Mouse (Mus musculus) CH12.LX (cell line): ENCODE measurements around the gene Lypd6. TPM values are rescaled to one million over a fixed set of nuclear protein-coding genes. Genes with fewer than 3 reads are reported as not detected.

Source experiments
- DNase-seq: peaks from one replicate; pipeline ENCODE4 v3.0.0-alpha.2; 2013; ENCODE audit errors: extremely low read depth
- H3K27ac ChIP-seq: 2 replicates; pipeline ENCODE4 v1.5.1; 2012; ENCODE audit warnings: low read depth, mild to moderate bottlenecking, control low read depth, moderate library complexity; ENCODE audit not compliant: insufficient read depth
- H3K27me3 ChIP-seq: replicated peaks from 2 replicates; pipeline ENCODE3; 2012; ENCODE audit warnings: inconsistent platforms
- H3K36me3 ChIP-seq, 2 experiments: replicated peaks in 1 of 2; 2 replicates each; pipeline versions ENCODE3 to v1.6.1; 2012; ENCODE audit warnings: inconsistent platforms in 1 of 2, low read length in 1 of 2, mild to moderate bottlenecking in 1 of 2, mixed read lengths in 1 of 2, moderate library complexity in 1 of 2; ENCODE audit not compliant: control insufficient read depth in 1 of 2, insufficient read depth in 1 of 2
- H3K4me1 ChIP-seq, 2 experiments: 2 replicates each; pipeline ENCODE4 v1.6.1; 2012; ENCODE audit warnings: inconsistent platforms in 1 of 2, moderate library complexity in 1 of 2; ENCODE audit not compliant: insufficient read depth in 2 of 2, control insufficient read depth in 1 of 2
- H3K4me2 ChIP-seq: 2 replicates; pipeline ENCODE4 v1.6.1; 2012; ENCODE audit warnings: low read depth, mild to moderate bottlenecking, control low read depth; ENCODE audit not compliant: poor library complexity, insufficient read depth, severe bottlenecking
- H3K4me3 ChIP-seq, 3 experiments: fragments of 150-350 bp in 1 of 3; sonication (generic) in 1 of 3; replicated peaks in 1 of 3; 2 replicates each; pipeline versions ENCODE3 to v1.5.1; 2011 to 2012; ENCODE audit warnings: low read depth in 2 of 3, low read length in 2 of 3, mild to moderate bottlenecking in 2 of 3, moderate library complexity in 2 of 3, control low read depth in 1 of 3, improper control_type of control experiment in 1 of 3, inconsistent platforms in 1 of 3, mixed read lengths in 1 of 3; ENCODE audit not compliant: poor library complexity in 1 of 3
- H3K79me2 ChIP-seq: replicated peaks from 2 replicates; pipeline ENCODE4 v1.6.1; 2012; ENCODE audit warnings: mild to moderate bottlenecking, moderate library complexity; ENCODE audit not compliant: control insufficient read depth, poor library complexity, insufficient read depth, severe bottlenecking; ENCODE audit errors: extremely low read depth
- H3K9ac ChIP-seq: 2 replicates; pipeline ENCODE4 v1.6.1; 2012; ENCODE audit warnings: low read depth, mild to moderate bottlenecking, control low read depth, moderate library complexity; ENCODE audit not compliant: insufficient read depth
- H3K9me3 ChIP-seq: replicated peaks from 2 replicates; pipeline ENCODE3; 2012; ENCODE audit warnings: low read length, inconsistent platforms, mixed read lengths
- BHLHE40 ChIP-seq: IDR thresholded peaks from 2 replicates; pipeline ENCODE4 v1.6.1; 2011; ENCODE audit warnings: mild to moderate bottlenecking, low read depth, low read length, improper control_type of control experiment
- CTCF ChIP-seq, 2 experiments: IDR thresholded peaks in 1 of 2; conservative IDR thresholded peaks in 1 of 2; 2 replicates each; pipeline ENCODE4 v1.5.1; 2011 to 2012; ENCODE audit warnings: low read depth in 2 of 2, low read length in 2 of 2, improper control_type of control experiment in 1 of 2, inconsistent platforms in 1 of 2, mild to moderate bottlenecking in 1 of 2, moderate library complexity in 1 of 2
- E2F4 ChIP-seq: IDR thresholded peaks from 2 replicates; pipeline ENCODE4 v1.6.1; 2011; ENCODE audit warnings: low read depth, low read length, improper control_type of control experiment; ENCODE audit not compliant: insufficient replicate concordance
- EP300 ChIP-seq: IDR thresholded peaks from 2 replicates; pipeline ENCODE4 v1.6.1; 2011; ENCODE audit warnings: low read length, improper control_type of control experiment
- GABPA ChIP-seq: IDR thresholded peaks from 2 replicates; pipeline ENCODE4 v1.6.1; 2012; ENCODE audit warnings: low read depth, low read length, improper control_type of control experiment, inconsistent platforms; ENCODE audit not compliant: insufficient replicate concordance
- HCFC1 ChIP-seq: IDR thresholded peaks from 2 replicates; pipeline ENCODE4 v1.6.1; 2012; ENCODE audit warnings: low read depth, mild to moderate bottlenecking, inconsistent platforms, low read length, improper control_type of control experiment
- IRF4 ChIP-seq: IDR thresholded peaks from 2 replicates; pipeline ENCODE4 v1.6.1; 2014; ENCODE audit warnings: low read depth, mild to moderate bottlenecking, inconsistent platforms, low read length, improper control_type of control experiment
- JUND ChIP-seq: conservative IDR thresholded peaks from 2 replicates; pipeline ENCODE4 v1.6.1; 2011; ENCODE audit warnings: low read depth, low read length, improper control_type of control experiment
- MAZ ChIP-seq: IDR thresholded peaks from 2 replicates; pipeline ENCODE4 v1.6.1; 2012; ENCODE audit warnings: low read depth, mild to moderate bottlenecking, inconsistent platforms, low read length, improper control_type of control experiment, moderate library complexity
- MXI1 ChIP-seq: IDR thresholded peaks from 2 replicates; pipeline ENCODE4 v1.6.1; 2011; ENCODE audit warnings: mild to moderate bottlenecking, low read depth, low read length, improper control_type of control experiment
- NELFE ChIP-seq: IDR thresholded peaks from 2 replicates; pipeline ENCODE4 v1.6.1; 2011; ENCODE audit warnings: low read depth, low read length, improper control_type of control experiment
- NRF1 ChIP-seq: IDR thresholded peaks from 2 replicates; pipeline ENCODE4 v1.6.1; 2014; ENCODE audit warnings: low read depth, mild to moderate bottlenecking, inconsistent platforms, low read length, improper control_type of control experiment, moderate library complexity
- PAX5 ChIP-seq: IDR thresholded peaks from 2 replicates; pipeline ENCODE4 v1.6.1; 2012; ENCODE audit warnings: low read length, inconsistent platforms, mixed read lengths
- POLR2A ChIP-seq: IDR thresholded peaks from 2 replicates; pipeline ENCODE4 v1.6.1; 2011; ENCODE audit warnings: low read depth, mild to moderate bottlenecking, improper control_type of control experiment, low read length
- RCOR1 ChIP-seq: conservative IDR thresholded peaks from 2 replicates; pipeline ENCODE4 v1.6.1; 2012; ENCODE audit warnings: low read depth, mild to moderate bottlenecking, inconsistent platforms, low read length, improper control_type of control experiment
- SIN3A ChIP-seq: IDR thresholded peaks from 2 replicates; pipeline ENCODE4 v1.6.1; 2012; ENCODE audit warnings: low read length, improper control_type of control experiment, inconsistent platforms
- SMC3 ChIP-seq: IDR thresholded peaks from 2 replicates; pipeline ENCODE4 v1.6.1; 2011; ENCODE audit warnings: low read depth, low read length, improper control_type of control experiment
- TCF12 ChIP-seq: IDR thresholded peaks from 2 replicates; pipeline ENCODE4 v1.6.1; 2014; ENCODE audit warnings: low read depth, mild to moderate bottlenecking, inconsistent platforms, low read length, improper control_type of control experiment
- USF1 ChIP-seq: IDR thresholded peaks from 2 replicates; pipeline ENCODE4 v1.6.1; 2014; ENCODE audit warnings: low read depth, mild to moderate bottlenecking, inconsistent platforms, low read length, improper control_type of control experiment
- USF2 ChIP-seq: conservative IDR thresholded peaks from 2 replicates; pipeline ENCODE4 v1.6.1; 2011; ENCODE audit warnings: low read depth, low read length, improper control_type of control experiment
- ZKSCAN1 ChIP-seq: IDR thresholded peaks from 2 replicates; pipeline ENCODE4 v1.6.1; 2012; ENCODE audit warnings: low read depth, inconsistent platforms, low read length, improper control_type of control experiment, borderline replicate concordance
- ZNF384 ChIP-seq: IDR thresholded peaks from 2 replicates; pipeline ENCODE4 v1.6.1; 2012; ENCODE audit warnings: low read depth, low read length, improper control_type of control experiment, inconsistent platforms
- dilution Hi-C: fragments of 300-500 bp; cut with MboI; formaldehyde crosslinking; loops from 2 replicates; pipeline ENCODE4 v1.14.3; 2020; ENCODE audit warnings: low sequenced_read_pairs; ENCODE audit not compliant: extremely low pct_unique_long_range_greater_than_20kb, extremely low pct_ligation_motif_present
- in situ Hi-C: fragments of 300-500 bp; cut with MboI; formaldehyde crosslinking; loops from 3 replicates; pipeline ENCODE4 v1.14.3; 2019; ENCODE audit warnings: low sequenced_read_pairs, low pct_ligation_motif_present, low pct_unique_long_range_greater_than_20kb, mixed read lengths
- polyA plus RNA-seq: library from polyadenylated mRNA; unstranded; fragments of >175 nt; gene quantifications from 2 replicates; pipeline ENCODE4 v1.2.1, GENCODE M21; 2012; ENCODE audit warnings: low read depth; ENCODE audit not compliant: insufficient read length
- total RNA-seq, 2 experiments: library from RNA; depleted of rRNA; stranded (reverse); fragments of 300-350 nt in 1 of 2; fragments of >200 nt in 1 of 2; gene quantifications; 2 replicates each; pipeline ENCODE4 v1.2.3; 2012 to 2014

Lypd6 gene
- total and polyA plus RNA-seq, 3 experiments = not detected

DNA sequence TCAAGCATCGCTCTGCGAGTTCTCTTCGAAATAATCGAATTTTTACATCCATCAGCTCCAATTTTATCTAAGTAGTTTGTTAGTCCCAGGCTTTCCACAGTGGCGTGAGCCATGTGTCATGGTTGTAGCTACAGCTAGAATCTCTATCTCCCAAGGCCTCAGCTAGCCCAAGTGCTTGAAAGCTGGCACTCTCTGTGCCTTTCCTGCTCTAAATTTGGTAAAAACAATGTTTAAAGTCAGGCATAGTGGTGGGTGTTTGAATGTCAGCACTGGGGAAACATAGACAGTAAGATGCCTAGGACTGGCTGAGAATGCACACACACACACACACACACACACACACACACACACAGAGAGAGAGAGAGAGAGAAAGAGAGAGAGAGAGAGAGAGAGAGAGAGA lies 40.7 kb upstream of the Lypd6 start:
- Histone ChIP-seq H3K36me3 (no peaks in the 10 kb centered on the region), H3K27me3 (no peaks in the 10 kb centered on the region), H3K27ac (no peak overlapping the region), H3K79me2 (no peaks in the 10 kb centered on the region), H3K4me3 (no peak overlapping the region), H3K9ac (no peak overlapping the region), H3K4me2 (no peak overlapping the region), H3K4me1 (peaks cover 0 to 5% of the 10 kb centered on the region in 2 experiments; a peak in 1 of 4 replicates), H3K9me3 (no peaks in the 10 kb centered on the region)
- no peak for DNase-seq
- no peak for TF ChIP-seq MXI1
- TF ChIP-seq ZKSCAN1 = no peak
- no peak for TF ChIP-seq E2F4
- TF ChIP-seq HCFC1 = no peak
- no peak for TF ChIP-seq EP300
- no peak for TF ChIP-seq PAX5
- no peak for TF ChIP-seq ZNF384
- TF ChIP-seq GABPA = no peak
- dilution Hi-C loops = no loop called here
- in situ Hi-C loops = no loop called here

DNA sequence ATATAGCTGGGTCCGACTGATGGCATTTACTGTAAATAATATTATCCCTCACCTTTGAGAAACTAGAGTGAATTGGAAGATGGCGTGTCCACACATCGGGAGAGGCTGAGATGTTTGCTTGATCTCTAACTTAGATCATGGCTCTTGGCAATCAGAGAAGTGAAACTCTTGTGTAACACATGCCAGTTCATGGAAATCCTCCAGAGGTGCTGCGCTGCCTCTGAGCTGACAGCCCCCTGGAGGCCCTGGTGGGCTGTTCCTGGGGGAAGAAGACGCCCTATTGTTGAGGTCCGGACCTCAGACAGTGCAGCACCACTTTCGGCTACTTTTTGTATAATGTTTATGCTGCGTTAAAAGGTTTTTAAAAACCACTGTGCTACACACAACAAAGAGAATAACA lies 37.3 kb upstream of the Lypd6 start:
- no peaks in the 10 kb centered on the region for H3K27me3 ChIP-seq
- dilution Hi-C loops (no loop called here), in situ Hi-C loops (no loop called here)
- H3K4me3 ChIP-seq = no peak overlapping the region
- no peaks in the 10 kb centered on the region for H3K36me3 ChIP-seq
- H3K9ac ChIP-seq = no peak overlapping the region
- DNase-seq = no peak
- no peak overlapping the region for H3K4me2 ChIP-seq
- H3K9me3 ChIP-seq = no peaks in the 10 kb centered on the region
- TF ChIP-seq USF1 = no peak
- 0 out of 2 replicates have a peak, but pooled peaks have one; percentile 13 for TF ChIP-seq IRF4
- peaks cover 0 to 5% of the 10 kb centered on the region in 2 experiments; a peak in 1 of 4 replicates for H3K4me1 ChIP-seq
- no peaks in the 10 kb centered on the region for H3K79me2 ChIP-seq
- no peak overlapping the region for H3K27ac ChIP-seq

- no peak for DNase-seq
- dilution Hi-C loops = no loop called here
- Histone ChIP-seq H3K79me2 (no peaks in the 10 kb centered on the region), H3K4me1 (peaks cover 0 to 7% of the 10 kb centered on the region in 2 experiments; a peak in 1 of 4 replicates), H3K27ac (no peak overlapping the region), H3K36me3 (no peaks in the 10 kb centered on the region), H3K4me3 (no peak overlapping the region), H3K4me2 (no peak overlapping the region), H3K9ac (no peak overlapping the region), H3K27me3 (no peaks in the 10 kb centered on the region), H3K9me3 (no peaks in the 10 kb centered on the region)
- TF ChIP-seq MXI1 (no peak), MAZ (no peak), JUND (no peak), USF2 (no peak), NRF1 (no peak), IRF4 (no peak), SIN3A (no peak), TCF12 (no peak), GABPA (no peak), RCOR1 (no peak), SMC3 (no peak), NELFE (no peak), EP300 (no peak), ZKSCAN1 (no peak), POLR2A (no peak), CTCF (conservative IDR thresholded peaks at IDR 0.05 in 1 of 2, IDR thresholded peaks at IDR 0.05 in 1 of 2; ENCODE audit: low read depth in 2 of 2, low read length in 2 of 2) (no peak), HCFC1 (no peak), BHLHE40 (no peak), PAX5 (no peak), ZNF384 (no peak)
- in situ Hi-C loops = no loop called here
Observed at GRCm38 (mm10) chr2:50044170-50044870, 21.9 kb upstream of the Lypd6 start.
